Mouse (Mus musculus) olfactory bulb, adult 2 months (tissue): ENCODE data around the gene Gm20878. TPM values are rescaled to one million over a fixed set of nuclear protein-coding genes. Genes with fewer than 3 reads are reported as not detected.
"Not testable (repeated sequence)": the region's sequence is repeated elsewhere in the genome, so short reads cannot be mapped to it uniquely, and the experiment has no call there.

Experiments used
- H3K27ac ChIP-seq: fragments of 200-500 bp; 2 replicates; pipeline ENCODE4 v1.5.1; 2012; ENCODE audit warnings: low read depth, low read length; ENCODE audit not compliant: insufficient read depth
- H3K4me1 ChIP-seq: fragments of 200-500 bp; 2 replicates; pipeline ENCODE4 v1.6.1; 2012; ENCODE audit warnings: low read length; ENCODE audit not compliant: control insufficient read depth, insufficient read depth
- H3K4me3 ChIP-seq: fragments of 200-500 bp; 2 replicates; pipeline ENCODE4 v1.5.1; 2012; ENCODE audit warnings: mild to moderate bottlenecking, low read depth, low read length, moderate library complexity; ENCODE audit not compliant: insufficient read depth
- WGBS: fragments of 180-500 bp; shearing (Covaris S2); methylation state at CpG from one replicate; pipeline ENCODE4 v1.1.7; 2018; 5-methylcytosine and 5-hydroxymethylcytosine counted together
- polyA plus RNA-seq: library from polyadenylated mRNA; stranded (reverse); fragments of >200 nt; gene quantifications from 2 replicates; pipeline ENCODE4 v1.2.4, GENCODE M21; 2012; ENCODE audit warnings: low replicate concordance; ENCODE audit not compliant: missing spikeins, insufficient read depth, insufficient read length

Gene Gm20878
- polyA plus RNA-seq: not detected in 2 replicates

DNA sequence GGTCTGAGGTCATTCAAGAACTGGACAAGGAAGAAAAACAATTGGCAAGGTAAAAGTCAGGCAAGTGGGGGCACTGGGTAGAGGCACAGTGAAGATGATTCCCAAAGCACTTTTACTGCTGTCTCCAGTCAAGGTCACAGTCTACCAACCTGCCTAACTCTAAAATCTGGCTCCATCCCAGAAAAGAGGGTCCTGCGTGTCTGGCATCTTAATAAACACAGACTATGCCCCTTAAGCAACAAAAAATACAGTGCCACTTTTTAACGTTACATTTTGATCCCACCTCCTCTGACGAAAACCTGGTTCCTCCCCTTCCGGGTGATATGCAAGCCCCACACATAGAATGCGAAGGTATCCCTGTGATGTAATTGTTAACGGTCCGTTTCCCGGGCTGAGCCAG lies at the start of gene Gm20878:
Gene Gm20878 (plus strand): TSS at position 301 of the 400 bp plus-strand sequence.
- not testable (repeated sequence) for H3K4me1 ChIP-seq, H3K4me3 ChIP-seq, H3K27ac ChIP-seq
- no CpG with 5 or more reads among the region's 8 CpGs for WGBS

DNA sequence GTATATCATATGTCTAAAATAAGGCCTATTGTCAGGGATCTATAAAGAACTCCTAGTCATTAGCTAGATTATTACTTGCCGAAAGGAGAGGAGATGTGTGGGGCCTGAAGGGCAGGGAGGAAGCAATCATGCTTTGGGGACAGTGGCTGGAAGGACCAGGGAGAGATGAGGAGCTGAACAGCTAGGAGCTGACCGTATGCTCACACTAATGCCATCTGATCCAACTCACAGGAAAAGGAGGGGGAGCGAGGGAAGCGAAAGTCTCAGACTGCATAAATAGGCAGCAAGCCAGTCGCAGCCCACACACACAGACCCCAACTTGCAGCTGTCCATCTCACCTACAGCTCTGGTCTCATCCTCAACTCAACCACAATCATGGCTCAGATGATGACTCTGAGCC lies 38.1 kb upstream of the Gm20878 start, which contains the start of gene Gm21541:
Gene Gm21541 (plus strand): TSS at position 301 of the 400 bp plus-strand sequence.
- H3K27ac ChIP-seq, H3K4me3 ChIP-seq, H3K4me1 ChIP-seq: not testable (repeated sequence)
- no CpG with 5 or more reads among the region's 5 CpGs for WGBS

DNA sequence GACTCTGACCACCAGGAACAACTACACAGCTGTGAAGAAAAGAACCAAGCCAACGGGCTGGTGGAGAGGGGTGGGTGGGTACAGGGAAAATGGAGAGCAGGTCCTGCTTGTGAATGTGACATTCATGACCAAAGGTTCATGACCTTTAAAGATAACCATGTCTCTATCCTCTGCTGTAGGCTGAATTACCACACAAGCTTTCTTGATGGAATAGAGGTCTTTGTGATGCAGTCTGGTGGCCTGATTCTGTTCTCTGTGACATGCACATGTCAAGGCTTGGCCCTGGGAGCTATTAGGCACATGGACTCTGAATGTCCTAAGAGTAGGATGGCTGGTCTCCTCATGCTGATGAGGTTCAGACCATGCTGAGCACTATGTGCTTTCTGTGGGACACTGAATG lies 24.4 kb downstream of the Gm20878 start, which contains the start of gene Fam205a4:
Gene Fam205a4 (plus strand): TSS at position 301 of the 400 bp plus-strand sequence.
- H3K4me1 ChIP-seq, H3K4me3 ChIP-seq, H3K27ac ChIP-seq: not testable (repeated sequence)
- WGBS: no CpG with 5 or more reads among the region's 1 CpGs

Other genes starting within 250 kb of the Gm20878 start
- gene Cntfr, start 244.5 kb upstream of the Gm20878 start, polyA plus RNA-seq: not detected in 2 replicates
- gene Il11ra1, start 241.6 kb upstream of the Gm20878 start, polyA plus RNA-seq: not detected in 2 replicates
- not detected in 2 replicates for gene Rpp25l, start 228.0 kb upstream of the Gm20878 start, polyA plus RNA-seq
- gene Dctn3, start 218.4 kb upstream of the Gm20878 start, polyA plus RNA-seq: not detected in 2 replicates
- gene Arid3c, start 210.4 kb upstream of the Gm20878 start, polyA plus RNA-seq: not detected in 2 replicates
- gene Galt, start 186.3 kb upstream of the Gm20878 start, polyA plus RNA-seq: not detected in 2 replicates
- gene Sigmar1, start 185.4 kb upstream of the Gm20878 start, polyA plus RNA-seq: not detected in 2 replicates
- not detected in 2 replicates for gene Ccl27a, start 167.3 kb upstream of the Gm20878 start, polyA plus RNA-seq
- gene Gm21541, start 38.0 kb upstream of the Gm20878 start, polyA plus RNA-seq: not detected in 2 replicates
- not detected in 2 replicates for gene Fam205a4, start 24.5 kb downstream of the Gm20878 start, polyA plus RNA-seq
- gene Gm21093, start 93.2 kb downstream of the Gm20878 start, polyA plus RNA-seq: not detected in 2 replicates
- gene Gm3893, start 149.6 kb downstream of the Gm20878 start, polyA plus RNA-seq: not detected in 2 replicates
- gene Gm13304, start 173.2 kb downstream of the Gm20878 start, polyA plus RNA-seq: not detected in 2 replicates
- gene Gm13306, start 211.9 kb downstream of the Gm20878 start, polyA plus RNA-seq: not detected in 2 replicates
- gene Gm13305, start 227.0 kb downstream of the Gm20878 start, polyA plus RNA-seq: not detected in 2 replicates